Mouse (Mus musculus): ENCODE measurements around the gene Arrdc2.

The Arrdc2 gene

GRCm38 (mm10) chr8:70808955-70809701, 30.4 kb downstream of the Arrdc2 start:
- DNase-seq (ENCODE audit: low read depth, low spot score) = no peak

GRCm38 (mm10) chr8:70808239-70808638, 31.3 kb downstream of the Arrdc2 start, which contains the start of gene Il12rb1:
Gene Il12rb1 (plus strand): TSS chr8:70808449.
- no peak for DNase-seq (ENCODE audit: low read depth, low spot score)

GRCm38 (mm10) chr8:70807304-70807703, 32.2 kb downstream of the Arrdc2 start:
- no peak for DNase-seq (ENCODE audit: low read depth, low spot score)

- DNase-seq (ENCODE audit: low read depth, low spot score) = no peak
Measured at GRCm38 (mm10) chr8:70806541-70806940, 33.0 kb downstream of the Arrdc2 start.

GRCm38 (mm10) chr8:70804481-70805206, 34.9 kb downstream of the Arrdc2 start, which contains the start of gene Mast3:
Gene Mast3 (minus strand): TSS chr8:70805054.
- peak; percentile 93 for DNase-seq (ENCODE audit: low read depth, low spot score)

- DNase-seq (ENCODE audit: low read depth, low spot score) = no peak
Measured at GRCm38 (mm10) chr8:70803761-70804480, 35.6 kb downstream of the Arrdc2 start.

- DNase-seq (ENCODE audit: low read depth, low spot score) = peak; percentile 84
Measured at GRCm38 (mm10) chr8:70802786-70803510, 36.6 kb downstream of the Arrdc2 start.

- DNase-seq (ENCODE audit: low read depth, low spot score) = no peak
Measured at GRCm38 (mm10) chr8:70801830-70802229, 37.7 kb downstream of the Arrdc2 start.

GRCm38 (mm10) chr8:70801156-70801555, 38.4 kb downstream of the Arrdc2 start:
- no peak for DNase-seq (ENCODE audit: low read depth, low spot score)

GRCm38 (mm10) chr8:70800648-70801047, 38.9 kb downstream of the Arrdc2 start:
- no peak for DNase-seq (ENCODE audit: low read depth, low spot score)

GRCm38 (mm10) chr8:70798281-70798680, 41.2 kb downstream of the Arrdc2 start:
- DNase-seq (ENCODE audit: low read depth, low spot score) = no peak

- peak; percentile 99 for DNase-seq (ENCODE audit: low read depth, low spot score)
Measured at GRCm38 (mm10) chr8:70797081-70798070, 42.1 kb downstream of the Arrdc2 start.

GRCm38 (mm10) chr8:70796403-70797080, 43.0 kb downstream of the Arrdc2 start:
- DNase-seq (ENCODE audit: low read depth, low spot score) = no peak

- DNase-seq (ENCODE audit: low read depth, low spot score) = no peak
Measured at GRCm38 (mm10) chr8:70795370-70795769, 44.1 kb downstream of the Arrdc2 start.

GRCm38 (mm10) chr8:70794215-70794614, 45.3 kb downstream of the Arrdc2 start:
- no peak for DNase-seq (ENCODE audit: low read depth, low spot score)

- peak; percentile 95 for DNase-seq (ENCODE audit: low read depth, low spot score)
Measured at GRCm38 (mm10) chr8:70792700-70793099, 46.8 kb downstream of the Arrdc2 start.

GRCm38 (mm10) chr8:70791975-70792691, 47.4 kb downstream of the Arrdc2 start:
- peak; percentile 97 for DNase-seq (ENCODE audit: low read depth, low spot score)

- no peak for DNase-seq (ENCODE audit: low read depth, low spot score)
Measured at GRCm38 (mm10) chr8:70791294-70791701, 48.2 kb downstream of the Arrdc2 start.

- no peak for DNase-seq (ENCODE audit: low read depth, low spot score)
Measured at GRCm38 (mm10) chr8:70790846-70791245, 48.7 kb downstream of the Arrdc2 start.

Data from ZHBTc4 (cell line).